Mouse (Mus musculus) lung, adult 2 months (tissue): ENCODE data around the gene Sytl2. TPM values are rescaled to one million over a fixed set of nuclear protein-coding genes. Genes with fewer than 3 reads are reported as not detected.

ENCODE experiments used
- DNase-seq: peaks from one replicate; pipeline ENCODE4 v3.0.0; 2022
- H3K4me1 ChIP-seq: fragments of 200-500 bp; 2 replicates; pipeline ENCODE4 v1.6.1; 2011; ENCODE audit warnings: low read length; ENCODE audit not compliant: control insufficient read depth, insufficient read depth
- H3K4me3 ChIP-seq: fragments of 200-500 bp; replicated peaks from 2 replicates; pipeline ENCODE3; 2011; ENCODE audit warnings: low read depth, mild to moderate bottlenecking, control low read depth, low read length; ENCODE audit errors: extremely low read depth
- CTCF ChIP-seq: fragments of 200-500 bp; IDR thresholded peaks from 2 replicates; pipeline ENCODE4 v1.5.1; 2011; ENCODE audit warnings: mild to moderate bottlenecking, low read length, control low read depth; ENCODE audit not compliant: insufficient read depth
- POLR2A ChIP-seq: fragments of 200-500 bp; IDR thresholded peaks from 2 replicates; pipeline ENCODE4 v1.6.1; 2011; ENCODE audit warnings: low read depth, mild to moderate bottlenecking, control low read depth, low read length, borderline replicate concordance; ENCODE audit errors: extremely low read depth
- WGBS: fragments of 180-500 bp; shearing (Covaris S2); methylation state at CpG from one replicate; pipeline ENCODE4 v1.1.7; 2018; 5-methylcytosine and 5-hydroxymethylcytosine counted together
- polyA plus RNA-seq: library from polyadenylated mRNA; depleted of rRNA; stranded (reverse); fragments of >200 nt; gene quantifications from 2 replicates; pipeline ENCODE4 v1.2.3, GENCODE M21; 2012; rRNA removed

Gene Sytl2
- polyA plus RNA-seq, 1 experiment, result 14.0 TPM

GRCm38 (mm10) chr7:90456845-90457468, 154.9 kb downstream of the Sytl2 start, which contains the start of gene Tmem126a:
TSS of gene Tmem126a (minus strand) at chr7:90457229.
- peak; percentile 81 for DNase-seq
- H3K4me1 ChIP-seq, result peaks cover 7% of the 10 kb centered on the region; the same call in 1 of the 2 replicates
- peak within 1 kb of the TSS; percentile 59 for H3K4me3 ChIP-seq
- under 1% methylated on average over 41 of the region's 41 CpGs for WGBS
- peak; percentile 94; the same call in 1 of the 2 replicates for TF ChIP-seq POLR2A
- no peak for TF ChIP-seq CTCF

- WGBS, result 6% methylated on average over 10 of the region's 10 CpGs
- Histone ChIP-seq H3K4me1 (peaks cover 7% of the 10 kb centered on the region; the same call in 1 of the 2 replicates), H3K4me3 (peak overlapping the region; percentile 59)
- peak; percentile 22 for DNase-seq
- TF ChIP-seq CTCF, result no peak
- TF ChIP-seq POLR2A, result no peak
These were observed 155.5 kb downstream of the Sytl2 start for GRCm38 (mm10) chr7:90457517-90457916.

Other genes starting within 250 kb of the Sytl2 start
- gene Picalm, start 172.0 kb upstream of the Sytl2 start, polyA plus RNA-seq, result 52.4 and 74.5 TPM in 2 replicates
- gene Ccdc83, start 36.5 kb upstream of the Sytl2 start, polyA plus RNA-seq, result 0.13 TPM in 1 of 2 replicates, not detected in the other
- 0.18 and 0.25 TPM in 2 replicates for gene Ccdc89, start 124.3 kb downstream of the Sytl2 start, polyA plus RNA-seq
- gene Crebzf, start 140.5 kb downstream of the Sytl2 start, polyA plus RNA-seq, result 41.3 and 57.3 TPM in 2 replicates
- gene Tmem126a, start 155.0 kb downstream of the Sytl2 start, polyA plus RNA-seq, result 6.8 and 13.8 TPM in 2 replicates
- gene Tmem126b, start 173.7 kb downstream of the Sytl2 start, polyA plus RNA-seq, result 5.2 and 6.1 TPM in 2 replicates
- gene Dlg2, start 174.4 kb downstream of the Sytl2 start, polyA plus RNA-seq, result 0.14 and 1.3 TPM in 2 replicates